Mouse (Mus musculus): Measurements from ENCODE around the gene Prdx6.

DNA sequence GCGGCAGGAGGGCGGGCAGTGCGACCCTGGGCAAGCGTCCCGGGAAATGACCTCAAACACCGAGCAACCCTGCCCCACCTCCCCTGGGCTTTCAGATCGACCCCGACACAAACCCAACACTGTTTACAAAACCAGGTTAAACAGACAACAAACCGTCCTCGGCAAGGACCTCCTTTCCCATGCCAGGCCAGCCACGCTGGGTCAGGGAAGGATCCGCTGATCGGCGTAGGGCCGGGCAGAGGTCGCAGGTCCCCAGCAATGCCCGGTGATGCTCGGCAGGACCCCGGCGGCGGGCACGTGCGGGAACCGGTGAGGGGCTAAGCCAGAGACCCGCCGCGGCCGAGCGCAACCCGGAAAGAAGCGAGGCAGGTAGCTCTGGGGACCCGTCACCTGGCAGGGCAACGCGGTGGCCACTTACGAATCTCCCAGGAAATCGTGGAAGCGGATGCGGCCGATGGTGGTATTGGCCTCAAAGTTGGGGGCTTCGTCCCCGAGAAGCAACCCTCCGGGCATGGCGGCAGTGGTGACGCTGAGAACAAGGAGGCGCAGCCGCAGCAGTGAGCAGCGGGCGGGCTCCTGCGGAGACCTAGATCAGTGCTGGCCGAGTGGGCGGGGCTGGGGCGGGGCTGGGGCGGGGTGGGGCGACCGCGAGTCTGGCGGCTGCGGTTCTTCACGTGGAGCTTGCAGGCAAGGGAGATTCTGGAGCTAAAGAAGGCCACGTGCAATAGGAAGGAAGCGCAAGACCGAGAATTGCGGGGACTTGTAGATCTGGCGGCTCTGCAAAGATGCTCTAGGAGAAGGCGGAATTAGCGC lies at the start of gene Prdx6:
- no peak for TF ChIP-seq CTCF (IDR thresholded peaks at IDR 0.05; ENCODE audit: borderline replicate concordance, control insufficient read depth, extremely low read depth, insufficient read depth, low read length, poor library complexity)
- peak; percentile 72 for TF ChIP-seq POLR2A (IDR thresholded peaks at IDR 0.05; ENCODE audit: control insufficient read depth, extremely low read depth, insufficient read depth, low read length, poor library complexity)

Data from thymus, adult 2 months (tissue).